Mouse (Mus musculus) limb, embryonic 13.5 days (tissue): ENCODE data around the gene Fchsd2. TPM values are rescaled to one million over a fixed set of nuclear protein-coding genes. Genes with fewer than 3 reads are reported as not detected.
A peak's percentile ranks its signal among the peaks of the same experiment; 100 is the strongest.
"Not testable (repeated sequence)": the region's sequence is repeated elsewhere in the genome, so short reads cannot be mapped to it uniquely, and the experiment has no call there.

Source experiments
- ATAC-seq: fragments of 200-750 bp; cut with Nextera tagmentation; 2 replicates; pipeline ENCODE4 v1.8.0; 2017; ENCODE audit warnings: low read depth, moderate number of reproducible peaks, moderate TSS enrichment; ENCODE audit not compliant: low FRiP score
- H3K27ac ChIP-seq: fragments of 300-500 bp; sonication (generic); 2 replicates; pipeline ENCODE4 v1.5.1; 2015; ENCODE audit warnings: inconsistent platforms, mild to moderate bottlenecking, moderate library complexity
- H3K27me3 ChIP-seq: fragments of 300-500 bp; sonication (generic); 2 replicates; pipeline ENCODE4 v1.6.1; 2015; ENCODE audit warnings: mild to moderate bottlenecking, inconsistent platforms
- H3K36me3 ChIP-seq: fragments of 300-500 bp; sonication (generic); 2 replicates; pipeline ENCODE4 v1.6.1; 2015; ENCODE audit warnings: inconsistent platforms, mild to moderate bottlenecking, moderate library complexity
- H3K4me1 ChIP-seq: fragments of 300-500 bp; sonication (generic); 2 replicates; pipeline ENCODE4 v1.6.1; 2015; ENCODE audit warnings: inconsistent platforms
- H3K4me2 ChIP-seq: fragments of 300-500 bp; sonication (generic); replicated peaks from 2 replicates; pipeline ENCODE4 v1.6.1; 2015; ENCODE audit warnings: inconsistent platforms, mild to moderate bottlenecking, moderate library complexity
- H3K4me3 ChIP-seq: fragments of 300-500 bp; sonication (generic); 2 replicates; pipeline ENCODE4 v1.5.1; 2015; ENCODE audit warnings: moderate library complexity, mild to moderate bottlenecking, inconsistent platforms
- H3K9ac ChIP-seq: fragments of 300-500 bp; sonication (generic); 2 replicates; pipeline ENCODE4 v1.6.1; 2015; ENCODE audit warnings: mild to moderate bottlenecking, inconsistent platforms
- H3K9me3 ChIP-seq: fragments of 300-500 bp; sonication (generic); 2 replicates; pipeline ENCODE4 v1.6.1; 2016; ENCODE audit warnings: inconsistent platforms
- WGBS: fragments of 180-500 bp; shearing (Covaris S2); methylation state at CpG from one replicate; pipeline ENCODE4 v1.1.7; 2015; 5-methylcytosine and 5-hydroxymethylcytosine counted together
- polyA plus RNA-seq: library from polyadenylated mRNA; unstranded; fragments of >200 nt; fragmentation: Nextera tagmentation; extraction: Ambion mirVana; gene quantifications from 2 replicates; pipeline ENCODE4 v1.2.1, GENCODE M21; 2015

Fchsd2 gene
- polyA plus RNA-seq, 1 experiment from 2014 or later, result 26.0 TPM

DNA sequence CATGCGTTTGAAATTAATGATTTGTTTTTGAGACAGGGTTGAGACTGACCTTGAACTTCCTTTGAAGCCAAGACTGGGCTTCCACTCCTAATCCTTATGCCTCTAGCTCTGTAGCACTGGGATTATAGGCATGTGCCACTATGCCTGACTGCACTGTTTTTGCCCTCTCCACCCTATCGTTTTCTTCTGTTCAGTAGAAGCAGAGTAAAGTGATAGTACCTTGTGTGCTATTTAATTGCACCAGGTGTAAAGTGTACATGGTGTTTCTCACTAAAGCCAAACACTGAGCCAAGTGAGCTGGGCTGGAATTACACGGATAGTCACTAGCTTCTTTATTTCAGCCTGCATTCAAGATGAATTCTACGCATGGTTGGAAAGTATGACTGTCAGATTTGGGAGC lies 35.9 kb downstream of the Fchsd2 start:
- 77% methylated on average over 4 of the region's 4 CpGs for WGBS
- H3K36me3 ChIP-seq, result no peaks in the 10 kb centered on the region
- no peak overlapping the region for H3K4me3 ChIP-seq
- H3K4me1 ChIP-seq, result peaks cover 8% of the 10 kb centered on the region; the same call in 1 of the 2 replicates
- no peaks in the 10 kb centered on the region for H3K27me3 ChIP-seq
- H3K27ac ChIP-seq, result no peak overlapping the region
- no peak overlapping the region for H3K9ac ChIP-seq
- ATAC-seq, result no peak
- no peak overlapping the region for H3K4me2 ChIP-seq
- H3K9me3 ChIP-seq, result no peaks in the 10 kb centered on the region

DNA sequence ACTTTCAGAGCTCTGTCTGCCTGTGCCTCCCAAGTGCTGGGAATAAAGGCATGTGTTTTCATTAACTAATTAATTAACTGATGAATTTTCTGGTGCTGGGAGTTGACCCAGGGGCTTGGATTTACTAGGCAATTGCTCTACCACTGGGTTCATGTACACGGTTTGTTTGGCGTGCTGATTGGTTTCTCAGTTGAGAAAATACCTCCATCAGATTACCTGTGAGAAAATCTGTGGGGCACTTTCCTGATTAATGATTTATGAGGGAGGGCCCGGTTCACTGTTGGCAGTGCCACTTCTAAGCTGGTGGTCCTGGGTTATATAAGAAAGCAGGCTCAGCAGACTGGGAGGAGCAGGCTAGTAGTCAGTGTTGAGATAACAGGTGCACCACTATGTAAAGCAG lies 38.0 kb downstream of the Fchsd2 start:
- no peak for ATAC-seq
- H3K4me1 ChIP-seq, result peaks cover 8% of the 10 kb centered on the region; the same call in 1 of the 2 replicates
- no peak overlapping the region for H3K27ac ChIP-seq
- no peaks in the 10 kb centered on the region for H3K27me3 ChIP-seq
- no peak overlapping the region for H3K4me2 ChIP-seq
- H3K9me3 ChIP-seq, result no peaks in the 10 kb centered on the region
- 64% methylated on average over 3 of the region's 3 CpGs for WGBS
- no peaks in the 10 kb centered on the region for H3K36me3 ChIP-seq
- no peak overlapping the region for H3K9ac ChIP-seq
- H3K4me3 ChIP-seq, result no peak overlapping the region

DNA sequence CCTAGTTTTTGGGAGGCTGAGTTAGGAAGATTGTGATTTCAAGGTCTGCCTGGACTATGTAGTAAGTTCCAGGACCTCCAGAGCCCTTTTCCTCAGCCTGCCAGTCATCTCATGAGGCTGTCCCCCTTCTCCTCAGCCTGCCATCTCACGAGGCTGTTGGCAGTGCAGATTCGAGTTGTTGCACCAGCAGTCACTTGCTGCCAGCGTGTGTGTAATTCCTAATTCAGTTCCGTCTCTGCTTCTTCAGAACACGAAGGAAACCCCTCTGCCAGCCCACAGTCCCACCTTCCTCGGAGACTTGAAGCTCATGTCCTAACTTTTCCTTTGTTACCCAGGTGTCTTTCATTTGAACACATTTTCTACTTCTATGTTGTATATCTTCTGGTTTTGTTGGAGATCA lies 38.6 kb downstream of the Fchsd2 start:
- ATAC-seq, result no peak
- Histone ChIP-seq H3K4me1 (peaks cover 8% of the 10 kb centered on the region; the same call in 1 of the 2 replicates), H3K4me2 (no peak overlapping the region), H3K27ac (no peak overlapping the region), H3K36me3 (no peaks in the 10 kb centered on the region), H3K9me3 (no peaks in the 10 kb centered on the region), H3K4me3 (no peak overlapping the region), H3K9ac (no peak overlapping the region), H3K27me3 (no peaks in the 10 kb centered on the region)
- 69% methylated on average over 6 of the region's 6 CpGs for WGBS

DNA sequence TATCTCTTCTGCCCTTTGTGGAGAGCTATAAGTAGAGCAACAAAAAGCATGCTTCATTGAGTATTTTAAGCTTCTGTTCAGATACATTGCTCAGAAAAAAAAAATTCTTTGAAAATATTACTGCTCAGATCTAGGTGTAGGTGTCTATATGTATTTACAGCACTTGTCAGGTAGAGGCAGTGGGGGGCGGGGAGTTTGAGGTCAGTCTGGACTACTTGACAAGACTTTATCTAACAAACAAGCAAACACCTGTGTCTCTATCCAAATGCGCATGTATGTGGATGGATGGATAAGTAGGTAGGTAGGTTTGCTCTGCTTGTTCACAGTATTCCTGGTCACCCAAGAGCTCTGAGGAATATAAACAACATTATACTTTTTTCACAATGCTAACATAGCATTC lies 40.9 kb downstream of the Fchsd2 start:
- Histone ChIP-seq H3K27ac (no peak overlapping the region), H3K4me1 (0 out of 2 replicates have a peak, but pooled peaks cover under 1% of the 10 kb centered on the region), H3K9me3 (no peaks in the 10 kb centered on the region), H3K36me3 (no peaks in the 10 kb centered on the region), H3K27me3 (no peaks in the 10 kb centered on the region), H3K9ac (no peak overlapping the region), H3K4me2 (no peak overlapping the region), H3K4me3 (no peak overlapping the region)
- 97% methylated on average over 2 of the region's 2 CpGs for WGBS
- ATAC-seq, result no peak

DNA sequence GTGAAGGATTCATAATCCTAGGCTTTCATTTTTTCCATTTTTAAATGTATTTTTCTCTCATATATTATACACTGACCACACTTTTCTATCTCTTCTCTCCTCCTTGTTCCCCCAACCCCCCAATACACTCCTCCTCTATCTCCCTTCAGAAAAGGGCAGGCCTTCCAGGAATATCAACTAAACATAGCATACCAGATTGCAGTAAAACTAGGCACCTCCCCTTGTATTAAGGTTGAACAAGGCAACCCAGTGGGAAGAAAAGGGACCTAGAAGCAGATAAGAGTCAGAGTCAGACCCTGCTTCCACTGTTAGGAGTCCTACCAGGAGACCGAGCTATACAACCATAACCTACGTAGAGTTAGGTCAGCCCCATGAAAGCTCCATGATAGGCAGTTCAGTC lies 41.5 kb downstream of the Fchsd2 start:
- H3K9me3 ChIP-seq, result no peaks in the 10 kb centered on the region
- H3K27ac ChIP-seq, result no peak overlapping the region
- ATAC-seq, result no peak
- H3K9ac ChIP-seq, result no peak overlapping the region
- WGBS, result 98% methylated on average over 2 of the region's 2 CpGs
- no peak overlapping the region for H3K4me3 ChIP-seq
- H3K36me3 ChIP-seq, result no peaks in the 10 kb centered on the region
- H3K4me2 ChIP-seq, result no peak overlapping the region
- no peaks in the 10 kb centered on the region for H3K27me3 ChIP-seq
- no peaks in the 10 kb centered on the region for H3K4me1 ChIP-seq

DNA sequence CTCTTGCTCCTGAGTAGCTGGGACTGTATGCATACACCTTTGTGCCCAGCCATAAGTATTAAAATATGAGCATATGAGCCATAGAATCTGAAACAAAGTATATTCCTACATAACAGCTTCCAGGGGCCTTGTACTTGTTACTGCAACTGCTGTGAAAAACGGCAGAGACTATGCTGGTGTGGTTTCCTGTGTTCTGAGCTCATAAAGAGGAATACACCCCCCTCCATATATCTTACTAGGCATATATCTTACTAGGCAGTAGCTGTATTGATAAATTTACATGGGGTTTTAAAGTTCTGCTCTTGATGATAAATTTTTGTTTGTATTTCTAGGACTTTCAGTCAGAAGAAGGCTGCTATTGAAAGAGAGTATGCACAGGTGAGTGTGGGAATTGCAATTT lies 46.2 kb downstream of the Fchsd2 start:
- Histone ChIP-seq H3K9ac (no peak overlapping the region), H3K4me1 (peaks cover 5% of the 10 kb centered on the region; the same call in 1 of the 2 replicates)
- no peak for ATAC-seq

DNA sequence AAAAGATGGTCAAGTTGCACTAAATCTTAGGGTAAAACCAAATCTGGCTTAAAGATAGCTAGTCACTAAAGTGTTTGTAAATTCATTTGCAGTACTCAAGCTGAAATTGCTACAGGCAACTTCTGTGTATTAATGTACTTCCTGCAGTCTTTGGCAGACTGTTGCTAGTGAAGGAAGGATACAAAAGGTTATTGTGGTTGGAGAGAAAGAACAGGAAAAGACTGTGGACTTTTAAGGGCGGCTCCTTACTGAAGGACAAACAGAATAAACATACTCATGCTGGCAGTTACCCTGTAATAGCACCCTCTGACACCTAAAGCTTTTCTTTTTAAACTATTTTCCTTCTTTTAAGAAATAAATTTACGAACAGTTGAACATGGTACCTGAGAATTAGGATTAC lies 50.2 kb downstream of the Fchsd2 start:
- no peak overlapping the region for H3K4me3 ChIP-seq
- H3K9ac ChIP-seq, result no peak overlapping the region
- peaks cover 10% of the 10 kb centered on the region; the same call in 1 of the 2 replicates for H3K4me1 ChIP-seq
- H3K27ac ChIP-seq, result 0 out of 2 replicates have a peak overlapping the region, but pooled peaks have one; percentile 28
- 72% methylated on average over 2 of the region's 2 CpGs for WGBS
- H3K27me3 ChIP-seq, result no peaks in the 10 kb centered on the region
- H3K36me3 ChIP-seq, result peaks cover 13% of the 10 kb centered on the region
- no peak overlapping the region for H3K4me2 ChIP-seq
- H3K9me3 ChIP-seq, result no peaks in the 10 kb centered on the region
- no peak for ATAC-seq

More for the DNA sequence above, 46.2 kb downstream of the Fchsd2 start:
- H3K4me2 ChIP-seq, result no peak overlapping the region
- H3K36me3 ChIP-seq, result peaks cover 13% of the 10 kb centered on the region
- H3K27me3 ChIP-seq, result no peaks in the 10 kb centered on the region
- no peaks in the 10 kb centered on the region for H3K9me3 ChIP-seq
- no peak overlapping the region for H3K27ac ChIP-seq
- 56% methylated on average over 1 of the region's 1 CpGs for WGBS
- H3K4me3 ChIP-seq, result no peak overlapping the region

DNA sequence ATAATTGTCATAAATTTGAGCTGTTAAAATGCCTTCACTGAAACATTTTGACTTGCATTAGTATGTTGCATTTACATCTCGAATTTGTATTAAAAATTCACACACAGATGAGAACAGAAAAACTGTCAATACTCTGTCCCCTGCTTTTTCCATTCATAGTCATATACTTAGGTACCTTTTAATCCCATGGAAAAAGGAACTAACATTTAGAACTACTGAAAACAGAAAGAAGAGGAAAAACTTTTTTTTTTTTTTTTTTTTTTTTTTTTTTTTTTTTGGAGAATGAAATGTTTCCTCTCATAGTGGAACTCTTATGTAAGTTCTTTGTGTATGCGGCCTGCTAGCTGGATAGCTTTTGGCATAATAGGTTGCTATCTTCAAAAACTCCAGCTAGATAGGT lies 51.6 kb downstream of the Fchsd2 start:
- Histone ChIP-seq H3K4me2 (no peak overlapping the region), H3K4me3 (no peak overlapping the region), H3K9ac (no peak overlapping the region), H3K27me3 (no peaks in the 10 kb centered on the region), H3K36me3 (peaks cover 13% of the 10 kb centered on the region), H3K4me1 (peaks cover 10% of the 10 kb centered on the region; the same call in 1 of the 2 replicates), H3K27ac (no peak overlapping the region), H3K9me3 (no peaks in the 10 kb centered on the region)
- WGBS, result 85% methylated on average over 2 of the region's 2 CpGs
- no peak for ATAC-seq

DNA sequence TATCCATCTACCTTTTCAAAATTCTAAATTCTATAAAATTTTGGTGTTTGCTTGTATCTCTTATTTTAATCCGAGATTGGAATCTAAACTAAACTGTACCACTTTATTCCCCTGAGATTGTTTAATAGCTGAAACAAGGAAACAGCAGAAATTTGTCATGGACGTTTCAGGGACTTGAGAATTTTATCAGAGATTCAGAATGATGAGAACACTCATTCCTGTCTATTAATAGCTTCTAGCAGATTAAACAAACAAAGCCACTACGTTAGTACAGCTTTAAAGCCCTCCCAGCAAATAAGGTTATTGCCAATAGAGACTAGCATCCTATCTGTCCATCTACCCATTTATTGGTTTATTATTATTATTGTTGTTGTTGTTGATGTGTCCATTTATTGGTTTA lies 56.4 kb downstream of the Fchsd2 start:
- no peaks in the 10 kb centered on the region for H3K9me3 ChIP-seq
- no peak overlapping the region for H3K27ac ChIP-seq
- ATAC-seq, result no peak
- H3K9ac ChIP-seq, result no peak overlapping the region
- WGBS, result 80% methylated on average over 3 of the region's 3 CpGs
- no peak overlapping the region for H3K4me3 ChIP-seq
- no peak overlapping the region for H3K4me2 ChIP-seq
- no peaks in the 10 kb centered on the region for H3K36me3 ChIP-seq
- no peaks in the 10 kb centered on the region for H3K27me3 ChIP-seq
- 0 out of 2 replicates have a peak, but pooled peaks cover 3% of the 10 kb centered on the region for H3K4me1 ChIP-seq

DNA sequence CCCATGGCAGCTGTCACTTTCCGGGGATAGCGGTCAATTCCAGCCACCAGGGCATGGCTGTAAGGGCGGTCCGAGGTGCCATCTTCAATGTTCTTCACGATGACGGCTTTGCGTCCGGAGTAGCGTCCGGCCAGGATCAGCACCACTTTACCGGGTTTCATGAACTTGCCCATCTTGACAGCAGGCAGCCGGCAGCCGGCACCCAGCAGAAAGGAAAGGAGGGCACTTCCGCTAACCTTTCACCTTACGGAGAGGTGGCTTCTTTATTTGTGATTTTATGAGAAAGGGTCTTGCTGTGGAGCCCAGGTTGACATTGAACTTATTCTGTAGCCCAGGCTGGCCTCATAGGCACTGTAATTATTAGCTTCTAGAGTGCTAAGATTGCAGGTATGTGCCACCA lies 62.2 kb downstream of the Fchsd2 start:
- H3K4me3 ChIP-seq, H3K9ac ChIP-seq, H3K9me3 ChIP-seq, H3K27me3 ChIP-seq, H3K4me1 ChIP-seq, H3K4me2 ChIP-seq, ATAC-seq, H3K27ac ChIP-seq, H3K36me3 ChIP-seq: not testable (repeated sequence)
- 94% methylated on average over 15 of the region's 15 CpGs for WGBS

DNA sequence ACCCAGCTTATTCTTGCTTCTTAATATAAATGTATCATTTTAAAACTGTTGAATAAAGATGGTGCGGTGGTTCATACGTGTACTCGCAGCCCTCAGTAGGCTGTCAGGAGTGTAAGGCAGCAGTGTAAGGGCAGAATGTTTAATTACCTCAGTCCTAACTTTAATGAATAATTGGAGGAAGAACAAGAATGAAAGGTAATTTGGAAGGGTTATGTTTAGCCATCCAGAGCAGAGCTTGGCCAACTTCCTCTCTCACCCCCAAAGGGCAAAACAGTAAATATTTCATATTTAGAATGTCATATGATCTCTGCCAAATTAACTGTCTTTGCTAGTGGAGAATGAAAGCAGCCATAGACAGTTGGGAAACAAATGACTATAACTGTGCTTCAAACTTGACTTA lies 62.6 kb downstream of the Fchsd2 start:
- H3K9ac ChIP-seq, result no peak overlapping the region
- ATAC-seq, result no peak
- H3K4me2 ChIP-seq, result no peak overlapping the region
- H3K4me3 ChIP-seq, result no peak overlapping the region
- WGBS, result 88% methylated on average over 3 of the region's 3 CpGs
- no peaks in the 10 kb centered on the region for H3K27me3 ChIP-seq
- 0 out of 2 replicates have a peak, but pooled peaks cover 4% of the 10 kb centered on the region for H3K4me1 ChIP-seq
- no peak overlapping the region for H3K27ac ChIP-seq
- H3K9me3 ChIP-seq, result no peaks in the 10 kb centered on the region
- H3K36me3 ChIP-seq, result no peaks in the 10 kb centered on the region

DNA sequence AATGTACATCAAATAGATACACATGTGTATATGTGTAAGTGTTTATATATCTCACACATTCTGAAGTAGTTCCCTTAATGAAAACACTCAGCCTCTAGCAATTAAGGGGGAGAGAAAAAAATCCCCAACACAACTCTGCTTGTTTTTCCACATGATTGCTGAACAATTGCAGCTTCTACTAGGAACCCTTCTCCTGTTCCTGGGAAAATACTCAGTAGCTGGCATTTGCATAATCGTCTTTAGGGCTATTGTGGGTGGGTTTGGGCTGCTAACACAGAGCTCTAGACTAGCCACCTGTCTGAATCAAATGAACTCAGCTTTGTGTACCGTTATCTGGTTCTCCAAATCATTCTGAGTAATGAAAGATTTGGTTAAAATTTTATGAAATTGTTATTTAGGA lies 67.6 kb downstream of the Fchsd2 start:
- 72% methylated on average over 2 of the region's 2 CpGs for WGBS

DNA sequence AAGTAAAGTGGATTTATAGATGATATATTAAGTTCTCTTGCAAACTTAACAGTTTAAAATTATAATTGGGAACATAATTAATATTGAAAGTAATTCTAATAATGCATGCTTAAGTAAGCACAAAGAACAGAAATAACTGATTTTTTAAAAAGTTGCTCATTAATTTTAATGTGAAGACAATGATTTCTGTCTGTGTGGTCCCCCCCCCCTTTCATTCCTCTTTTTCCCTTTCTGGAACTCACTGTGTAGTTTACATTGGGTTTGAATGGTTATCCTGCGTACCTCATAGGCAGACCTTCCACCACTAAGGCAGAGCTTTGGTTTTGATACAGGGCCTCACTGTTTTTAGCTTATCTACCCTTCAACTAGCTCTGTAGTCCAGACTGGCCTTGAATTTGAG lies 70.1 kb downstream of the Fchsd2 start:
- H3K9ac ChIP-seq, result no peak overlapping the region
- H3K4me1 ChIP-seq, result 0 out of 2 replicates have a peak, but pooled peaks cover 2% of the 10 kb centered on the region
- H3K4me2 ChIP-seq, result no peak overlapping the region
- H3K4me3 ChIP-seq, result no peak overlapping the region
- H3K27ac ChIP-seq, result no peak overlapping the region
- H3K36me3 ChIP-seq, result no peaks in the 10 kb centered on the region
- 90% methylated on average over 1 of the region's 1 CpGs for WGBS
- no peaks in the 10 kb centered on the region for H3K27me3 ChIP-seq
- H3K9me3 ChIP-seq, result no peaks in the 10 kb centered on the region
- no peak for ATAC-seq

More for the DNA sequence above, 67.6 kb downstream of the Fchsd2 start:
- no peaks in the 10 kb centered on the region for H3K9me3 ChIP-seq
- H3K4me2 ChIP-seq, result no peak overlapping the region
- 0 out of 2 replicates have a peak, but pooled peaks cover 4% of the 10 kb centered on the region for H3K4me1 ChIP-seq
- no peak overlapping the region for H3K27ac ChIP-seq
- H3K36me3 ChIP-seq, result no peaks in the 10 kb centered on the region
- H3K27me3 ChIP-seq, result no peaks in the 10 kb centered on the region
- ATAC-seq, result no peak
- H3K9ac ChIP-seq, result no peak overlapping the region
- H3K4me3 ChIP-seq, result no peak overlapping the region
